Mouse (Mus musculus) megakaryocyte, embryonic 14.5 days (primary cell): ENCODE data around the gene Apof.

Source experiments
- FLI1 ChIP-seq: IDR thresholded peaks from 2 replicates; pipeline ENCODE4 v1.6.1; 2012; ENCODE audit warnings: low read length, inconsistent platforms, mixed read lengths
- GATA1 ChIP-seq: IDR thresholded peaks from 3 replicates; pipeline ENCODE4 v1.6.1; 2012; ENCODE audit warnings: mixed read lengths, low read length, inconsistent platforms, borderline replicate concordance

GRCm38 (mm10) chr10:128271883-128272282 lies 3.4 kb downstream of the Apof start:
- TF ChIP-seq GATA1 = no peak
- TF ChIP-seq FLI1 = no peak
